Mouse (Mus musculus): ENCODE data around the gene 4930513O06Rik. TPM values are rescaled to one million over a fixed set of nuclear protein-coding genes. Genes with fewer than 3 reads are reported as not detected.

4930513O06Rik gene
- polyA plus RNA-seq (2012; rRNA removed) = not detected in 2 replicates
- polyA plus RNA-seq (2014; fragmentation: Nextera tagmentation; extraction: Ambion mirVana) = 0.18 and 0.25 TPM in 2 replicates

- Histone ChIP-seq H3K27me3 (ENCODE audit: control insufficient read depth, insufficient read depth, low read length) (no peaks in the 10 kb centered on the region), H3K36me3 (replicated peaks; ENCODE audit: control insufficient read depth, insufficient read depth, low read depth) (no peaks in the 10 kb centered on the region), H3K27ac (no peak within 1 kb of the TSS), H3K9me3 (ENCODE audit: control insufficient read depth, low read length) (no peaks in the 10 kb centered on the region), H3K9ac (replicated peaks) (no peak within 1 kb of the TSS), H3K4me1 (replicated peaks; ENCODE audit: control insufficient read depth in 2 of 2, insufficient read depth in 2 of 2, low read length in 1 of 2) (no peaks in the 10 kb centered on the region), H3K4me3 (ENCODE audit: insufficient read depth in 1 of 2, low read depth in 2 of 2, low read length in 2 of 2) (no peak within 1 kb of the TSS), H3K4me2 (ENCODE audit: low read depth) (no peak within 1 kb of the TSS)
- no peak for DNase-seq (ENCODE audit: low read depth in 3 of 3, low spot score in 3 of 3)
- TF ChIP-seq EP300 (IDR thresholded peaks at IDR 0.05; ENCODE audit: low read depth) = no peak
- TF ChIP-seq CTCF (IDR thresholded peaks at IDR 0.05; ENCODE audit: low read depth) = no peak
- WGBS (ENCODE audit: insufficient replicate concordance) = 67% methylated on average over 1 of the region's 1 CpGs
- no peak for ATAC-seq (ENCODE audit: insufficient read depth)
Observed at GRCm38 (mm10) chrX:139085943-139086342, at the start of gene 4930513O06Rik. 4930513O06Rik (plus strand) TSS chrX:139086243.

DNA sequence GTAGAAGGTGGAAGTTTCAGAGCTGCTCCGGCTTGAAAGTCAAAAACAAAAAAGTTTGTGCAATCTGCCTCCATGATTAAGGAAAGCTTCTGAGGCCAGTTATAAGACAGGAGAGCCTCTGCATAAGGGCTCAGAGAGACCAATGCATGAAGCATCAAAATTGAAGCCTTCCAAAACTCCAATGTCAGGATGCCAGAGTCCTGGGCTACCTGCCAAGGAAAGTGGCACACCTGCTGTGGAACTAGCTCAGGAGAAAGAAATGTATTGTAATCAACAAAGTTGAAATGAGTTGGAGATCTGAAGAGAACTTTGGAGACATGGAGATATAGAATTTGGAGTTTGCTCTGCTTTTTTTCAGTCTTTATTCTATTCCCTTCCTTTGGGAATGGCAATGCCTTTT is 48.4 kb upstream of the 4930513O06Rik start:
- whole genome bisulfite sequencing (ENCODE audit: insufficient replicate concordance) = 63% methylated on average over 1 of the region's 1 CpGs
- no peak overlapping the region for H3K4me3 ChIP-seq (ENCODE audit: insufficient read depth in 1 of 2, low read depth in 2 of 2, low read length in 2 of 2)
- no peak for ATAC-seq (ENCODE audit: insufficient read depth)

DNA sequence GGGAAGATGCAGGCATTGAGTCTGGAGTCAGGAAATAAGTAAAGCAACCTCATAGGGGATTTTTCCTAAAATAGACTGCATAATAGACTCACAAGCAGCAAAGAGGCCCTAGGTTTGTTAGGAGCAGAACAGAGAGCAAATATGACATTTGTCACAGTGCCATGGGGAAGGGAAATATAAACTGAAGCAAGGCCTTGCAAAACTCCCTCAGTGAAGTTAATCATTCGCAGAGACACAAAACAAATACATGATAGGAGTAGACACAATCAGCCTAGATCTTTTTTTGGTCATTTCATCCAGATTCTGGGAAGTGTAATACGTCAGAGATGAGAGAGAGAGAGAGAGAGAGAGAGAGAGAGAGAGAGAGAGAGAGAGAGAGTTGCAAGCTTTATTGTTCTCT is 46.7 kb upstream of the 4930513O06Rik start:
- no peaks in the 10 kb centered on the region for H3K4me1 ChIP-seq (replicated peaks; ENCODE audit: control insufficient read depth in 2 of 2, insufficient read depth in 2 of 2, low read length in 1 of 2)
- H3K27ac ChIP-seq = no peak overlapping the region
- H3K4me2 ChIP-seq (ENCODE audit: low read depth) = no peak overlapping the region
- H3K4me3 ChIP-seq (ENCODE audit: insufficient read depth in 1 of 2, low read depth in 2 of 2, low read length in 2 of 2) = no peak overlapping the region
- no peaks in the 10 kb centered on the region for H3K9me3 ChIP-seq (ENCODE audit: control insufficient read depth, low read length)
- peak; percentile 21; the same call in 1 of the 2 replicates for ATAC-seq (ENCODE audit: insufficient read depth)
- no peaks in the 10 kb centered on the region for H3K36me3 ChIP-seq (replicated peaks; ENCODE audit: control insufficient read depth, insufficient read depth, low read depth)
- TF ChIP-seq CTCF (IDR thresholded peaks at IDR 0.05; ENCODE audit: low read depth) (no peak), EP300 (IDR thresholded peaks at IDR 0.05; ENCODE audit: low read depth) (no peak)
- DNase-seq (ENCODE audit: low read depth in 3 of 3, low spot score in 3 of 3) = peak in 2 of 3 experiments; percentile 1 to 3
- H3K27me3 ChIP-seq (ENCODE audit: control insufficient read depth, insufficient read depth, low read length) = no peaks in the 10 kb centered on the region
- 31% methylated on average over 2 of the region's 2 CpGs for WGBS (ENCODE audit: insufficient replicate concordance)
- H3K9ac ChIP-seq (replicated peaks) = no peak overlapping the region

More for the DNA sequence above, 48.4 kb upstream of the 4930513O06Rik start:
- Histone ChIP-seq H3K36me3 (replicated peaks; ENCODE audit: control insufficient read depth, insufficient read depth, low read depth) (no peaks in the 10 kb centered on the region), H3K4me2 (ENCODE audit: low read depth) (no peak overlapping the region), H3K9ac (replicated peaks) (no peak overlapping the region), H3K27ac (no peak overlapping the region), H3K9me3 (ENCODE audit: control insufficient read depth, low read length) (no peaks in the 10 kb centered on the region), H3K4me1 (replicated peaks; ENCODE audit: control insufficient read depth in 2 of 2, insufficient read depth in 2 of 2, low read length in 1 of 2) (no peaks in the 10 kb centered on the region), H3K27me3 (ENCODE audit: control insufficient read depth, insufficient read depth, low read length) (no peaks in the 10 kb centered on the region)
- DNase-seq (ENCODE audit: low read depth in 3 of 3, low spot score in 3 of 3) = no peak
- TF ChIP-seq CTCF (IDR thresholded peaks at IDR 0.05; ENCODE audit: low read depth) (no peak), EP300 (IDR thresholded peaks at IDR 0.05; ENCODE audit: low read depth) (no peak)

DNA sequence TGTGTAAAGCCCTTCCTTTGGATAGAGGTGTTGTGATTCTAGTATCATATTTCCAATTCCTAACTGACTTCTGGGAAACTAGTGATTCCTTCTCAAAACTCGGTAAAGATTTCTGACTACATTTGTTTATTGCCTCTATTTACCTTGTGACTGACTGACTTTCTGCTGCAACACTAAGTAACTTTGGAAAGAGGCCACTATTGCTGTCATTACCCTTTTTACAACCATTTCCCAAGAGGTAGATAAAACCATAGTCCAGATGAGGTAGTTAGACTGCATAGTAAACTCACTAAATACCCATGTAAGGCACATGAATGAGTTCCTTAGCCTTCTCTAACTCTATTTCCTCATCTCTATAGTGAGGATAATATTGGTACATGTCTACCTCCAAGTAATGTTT is 44.9 kb upstream of the 4930513O06Rik start:
- Histone ChIP-seq H3K4me3 (ENCODE audit: insufficient read depth in 1 of 2, low read depth in 2 of 2, low read length in 2 of 2) (no peak overlapping the region), H3K27ac (no peak overlapping the region), H3K4me1 (replicated peaks; ENCODE audit: control insufficient read depth in 2 of 2, insufficient read depth in 2 of 2, low read length in 1 of 2) (no peaks in the 10 kb centered on the region), H3K4me2 (ENCODE audit: low read depth) (no peak overlapping the region), H3K36me3 (replicated peaks; ENCODE audit: control insufficient read depth, insufficient read depth, low read depth) (no peaks in the 10 kb centered on the region), H3K9me3 (ENCODE audit: control insufficient read depth, low read length) (no peaks in the 10 kb centered on the region), H3K27me3 (ENCODE audit: control insufficient read depth, insufficient read depth, low read length) (no peaks in the 10 kb centered on the region), H3K9ac (replicated peaks) (no peak overlapping the region)
- no peak for TF ChIP-seq EP300 (IDR thresholded peaks at IDR 0.05; ENCODE audit: low read depth)
- TF ChIP-seq CTCF (IDR thresholded peaks at IDR 0.05; ENCODE audit: low read depth) = no peak
- ATAC-seq (ENCODE audit: insufficient read depth) (no peak), DNase-seq (ENCODE audit: low read depth in 3 of 3, low spot score in 3 of 3) (no peak)
- WGBS (ENCODE audit: insufficient replicate concordance) = 59% methylated on average over 1 of the region's 1 CpGs

GRCm38 (mm10) chrX:139051976-139052375 is 34.1 kb upstream of the 4930513O06Rik start:
- Histone ChIP-seq H3K9me3 (ENCODE audit: control insufficient read depth, low read length) (no peaks in the 10 kb centered on the region), H3K4me1 (replicated peaks; ENCODE audit: control insufficient read depth in 2 of 2, insufficient read depth in 2 of 2, low read length in 1 of 2) (no peaks in the 10 kb centered on the region), H3K36me3 (replicated peaks; ENCODE audit: control insufficient read depth, insufficient read depth, low read depth) (no peaks in the 10 kb centered on the region), H3K4me3 (ENCODE audit: insufficient read depth in 1 of 2, low read depth in 2 of 2, low read length in 2 of 2) (no peak overlapping the region), H3K27me3 (ENCODE audit: control insufficient read depth, insufficient read depth, low read length) (no peaks in the 10 kb centered on the region), H3K27ac (no peak overlapping the region), H3K9ac (replicated peaks) (no peak overlapping the region), H3K4me2 (ENCODE audit: low read depth) (no peak overlapping the region)
- TF ChIP-seq EP300 (IDR thresholded peaks at IDR 0.05; ENCODE audit: low read depth) = no peak
- TF ChIP-seq CTCF (IDR thresholded peaks at IDR 0.05; ENCODE audit: low read depth) = no peak
- ATAC-seq (ENCODE audit: insufficient read depth) = no peak
- 41% methylated on average over 1 of the region's 1 CpGs for WGBS (ENCODE audit: insufficient replicate concordance)
- DNase-seq (ENCODE audit: low read depth in 3 of 3, low spot score in 3 of 3) = no peak

All from liver, embryonic 14.5 days (tissue).